Mouse (Mus musculus) thymus, adult 2 months (tissue): ENCODE measurements at regions not wholly inside any gene's neighbourhood (a gene's known extent, or its start where the extent isn't known, plus 50 kb on each side); places are given as distances from the start of the nearest gene placed in this dataset.

Experiments used
- CTCF ChIP-seq: fragments of 200-500 bp; IDR thresholded peaks from 2 replicates; pipeline ENCODE4 v1.5.1; 2012; ENCODE audit warnings: mild to moderate bottlenecking, control low read depth, low read length, moderate library complexity, borderline replicate concordance; ENCODE audit not compliant: control insufficient read depth, poor library complexity, insufficient read depth; ENCODE audit errors: extremely low read depth
- POLR2A ChIP-seq: fragments of 200-500 bp; IDR thresholded peaks from 2 replicates; pipeline ENCODE4 v1.6.1; 2012; ENCODE audit warnings: mild to moderate bottlenecking, low read length, control low read depth, moderate library complexity; ENCODE audit not compliant: control insufficient read depth, poor library complexity, insufficient read depth; ENCODE audit errors: extremely low read depth

DNA sequence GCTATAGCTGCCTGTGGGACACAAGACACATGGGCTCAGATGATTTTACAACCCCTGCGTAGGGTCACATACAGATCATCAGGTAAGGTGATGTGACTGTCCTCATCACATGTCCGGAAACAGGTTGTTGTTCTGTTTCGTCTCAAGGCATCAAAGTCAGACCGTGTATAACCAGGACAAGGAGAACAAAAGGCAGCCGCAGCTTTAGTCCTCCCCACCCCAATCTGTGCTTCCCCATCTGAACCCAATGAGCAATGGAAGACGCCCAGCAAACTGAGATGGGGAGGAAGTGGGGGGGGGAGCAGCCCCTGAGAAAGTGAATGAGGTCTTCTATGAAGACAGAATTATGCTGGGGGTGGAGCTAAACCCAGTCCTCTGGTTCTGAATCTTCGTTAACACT is 121.7 kb downstream of the Cd83 start:
- TF ChIP-seq CTCF (no peak), POLR2A (0 out of 2 replicates have a peak, but pooled peaks have one; percentile 20)
